Mouse (Mus musculus) liver (tissue): ENCODE measurements at regions not wholly inside any gene's neighbourhood (a gene's known extent, or its start where the extent isn't known, plus 50 kb on each side); places are given as distances from the start of the nearest gene placed in this dataset.

Source experiments
- DNase-seq: peaks from one replicate; pipeline ENCODE4 v3.0.0-alpha.2; 2020; ENCODE audit warnings: mixed read lengths

DNA sequence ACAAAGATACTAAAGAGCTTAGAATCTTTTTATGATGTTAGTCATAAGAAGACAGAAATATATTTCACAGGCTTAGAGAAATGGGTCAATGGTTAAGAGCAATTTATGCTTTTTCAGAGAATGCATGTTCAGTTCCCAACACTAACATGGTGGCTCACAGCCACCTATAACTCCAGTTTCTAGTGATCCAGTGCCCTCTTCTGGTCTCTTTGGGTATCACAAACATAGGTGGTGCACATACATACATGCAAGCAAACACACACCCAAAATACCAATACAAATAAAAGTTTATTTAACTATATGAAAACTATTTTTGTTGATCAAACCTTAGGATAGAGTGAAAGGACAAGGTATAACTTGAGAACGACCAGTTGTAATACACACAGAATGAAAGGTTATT is 308.0 kb downstream of the Cmpk2 start:
- DNase-seq: no peak

DNA sequence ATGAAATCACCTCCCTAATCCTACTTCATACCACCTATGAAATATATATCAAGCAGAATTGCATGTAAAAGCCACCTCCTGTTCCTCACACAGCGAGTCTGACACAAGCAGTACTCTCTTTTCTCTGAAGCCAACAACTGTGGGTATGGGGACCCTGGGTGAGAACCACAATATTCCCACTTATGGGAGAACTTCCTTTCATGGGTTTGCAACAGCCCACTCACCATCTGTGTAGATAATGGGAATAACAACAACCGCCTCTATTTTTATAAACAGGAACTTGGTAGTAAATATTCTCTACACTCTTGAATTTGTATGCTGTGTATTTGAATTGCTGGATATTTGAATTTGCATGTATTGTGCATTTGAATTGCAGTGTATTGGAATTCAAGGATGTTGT is 305.0 kb downstream of the Cmpk2 start:
- no peak for DNase-seq

DNA sequence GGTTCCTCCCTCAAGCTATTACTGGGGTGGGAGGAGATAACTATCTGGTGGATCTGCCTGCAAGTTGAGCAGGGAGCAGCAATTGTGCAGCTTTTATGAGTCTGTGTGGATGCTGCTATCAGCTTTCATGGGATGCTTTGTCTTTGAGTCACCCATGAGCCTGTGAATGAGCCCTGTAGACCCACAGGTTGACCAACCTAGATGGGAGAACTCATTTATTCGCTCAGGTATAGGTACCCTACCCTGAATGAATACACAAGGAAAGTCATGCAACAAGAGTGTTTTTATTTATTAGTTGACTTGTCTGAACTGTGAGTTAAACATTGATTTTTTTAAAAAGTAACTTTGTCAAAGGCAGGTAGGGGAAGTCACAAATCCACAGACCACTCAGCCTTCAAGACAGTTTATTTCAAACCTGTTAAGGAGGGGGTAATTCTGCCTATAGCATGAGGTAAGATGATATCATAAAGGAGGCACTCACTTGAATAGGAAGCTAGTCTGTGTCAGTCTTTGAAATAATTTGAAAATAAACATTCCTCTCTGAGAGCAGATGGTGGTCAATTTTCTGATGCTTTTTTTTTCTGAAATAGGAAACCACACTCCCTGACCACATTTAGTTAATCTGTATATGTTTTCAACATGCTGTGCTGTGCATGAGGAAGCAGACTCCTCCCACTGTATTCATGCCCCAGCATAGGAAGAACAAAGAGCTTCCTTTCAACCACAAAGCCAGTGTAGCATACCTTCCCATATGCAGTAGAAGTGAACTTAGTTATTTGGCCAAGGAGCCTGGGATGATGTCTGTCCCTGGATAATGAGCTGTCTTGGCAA is 302.0 kb downstream of the Cmpk2 start:
- DNase-seq: no peak

DNA sequence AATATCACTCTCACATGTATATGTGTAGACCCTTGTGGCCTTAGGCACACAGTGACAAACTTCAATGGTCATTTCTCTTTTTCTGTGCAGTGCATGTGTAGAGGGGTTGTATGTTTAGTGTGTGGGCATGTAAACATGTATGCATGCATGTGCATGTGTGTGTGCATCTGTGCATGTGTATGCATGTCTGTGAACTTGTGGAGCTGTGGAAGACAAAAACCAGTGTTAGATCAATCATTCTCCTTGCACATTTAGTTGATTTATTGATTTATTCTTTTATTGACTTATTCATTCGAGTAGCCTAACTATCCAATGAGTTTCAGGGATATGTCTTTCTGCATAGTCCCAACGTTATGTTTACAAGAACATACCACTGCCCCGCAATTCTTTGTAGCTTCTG is 298.5 kb downstream of the Cmpk2 start:
- no peak for DNase-seq

DNA sequence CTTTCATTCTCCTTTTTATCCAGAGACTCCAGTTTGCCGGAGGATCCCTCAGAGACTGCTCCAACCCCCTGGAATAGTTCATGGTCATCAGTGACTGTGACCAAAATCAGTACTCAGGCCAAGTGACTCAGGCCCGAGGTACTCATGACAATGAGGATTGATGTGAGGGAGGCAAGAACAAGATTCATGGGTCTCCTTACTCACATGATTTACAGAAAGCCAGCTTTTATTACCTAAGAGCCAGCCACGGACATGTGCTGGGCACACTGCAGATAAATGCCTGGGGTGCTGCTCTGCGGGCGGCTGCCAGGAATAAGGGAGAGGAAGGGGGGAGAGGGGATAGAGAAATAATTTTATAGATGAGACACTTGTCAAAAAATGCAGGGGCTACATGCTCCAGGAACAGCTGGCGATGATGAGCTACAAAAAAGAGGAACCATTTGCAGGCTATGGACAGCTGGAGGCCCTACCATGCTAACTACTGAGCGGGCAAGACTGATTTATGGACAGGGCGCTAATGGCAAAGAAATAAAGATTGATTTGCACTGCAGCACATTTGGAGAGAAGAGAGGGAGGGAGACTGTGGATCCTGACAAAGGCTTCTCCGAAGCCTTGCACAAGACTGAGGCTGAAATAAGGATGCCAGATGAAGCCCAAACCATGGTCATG is 289.8 kb downstream of the Cmpk2 start:
- no peak for DNase-seq

DNA sequence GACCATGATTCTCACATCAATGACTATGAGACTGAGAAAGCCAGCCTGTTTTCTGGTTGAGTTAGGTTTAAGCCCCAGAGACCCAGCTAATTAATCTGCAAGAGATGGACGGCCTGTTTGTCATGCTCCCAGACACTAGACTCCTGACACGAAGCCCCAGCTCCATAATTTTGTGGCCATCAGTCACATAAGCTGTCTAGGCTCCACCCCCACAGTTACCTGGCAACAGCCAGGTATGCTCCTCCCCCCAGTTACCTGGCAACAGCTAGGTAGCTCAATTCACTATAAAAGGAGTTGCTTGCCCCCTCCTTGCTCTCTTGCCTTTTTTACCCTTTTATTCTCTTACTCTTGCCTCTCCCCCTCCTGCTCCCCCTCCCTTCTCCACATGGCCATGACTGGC is 287.3 kb downstream of the Cmpk2 start:
- no peak for DNase-seq

DNA sequence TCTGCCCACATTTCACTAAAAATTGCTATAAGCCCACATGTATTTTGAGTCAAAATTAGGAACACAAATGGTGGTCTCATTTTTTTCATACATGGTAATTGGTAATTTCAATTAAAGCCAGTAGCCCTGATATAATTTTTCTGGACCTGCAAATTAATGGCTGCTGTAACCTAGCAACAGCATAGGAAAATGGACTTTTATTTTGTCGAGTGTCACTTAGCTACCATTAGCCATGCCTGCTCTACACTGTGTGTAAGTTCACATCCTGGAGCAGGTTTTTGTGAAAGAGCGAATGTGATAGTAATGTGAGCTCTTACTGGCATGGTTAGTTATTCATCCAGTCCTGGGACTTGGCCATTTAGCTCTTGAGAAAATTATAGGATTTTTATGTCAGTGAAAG is 285.6 kb downstream of the Cmpk2 start:
- DNase-seq: no peak

DNA sequence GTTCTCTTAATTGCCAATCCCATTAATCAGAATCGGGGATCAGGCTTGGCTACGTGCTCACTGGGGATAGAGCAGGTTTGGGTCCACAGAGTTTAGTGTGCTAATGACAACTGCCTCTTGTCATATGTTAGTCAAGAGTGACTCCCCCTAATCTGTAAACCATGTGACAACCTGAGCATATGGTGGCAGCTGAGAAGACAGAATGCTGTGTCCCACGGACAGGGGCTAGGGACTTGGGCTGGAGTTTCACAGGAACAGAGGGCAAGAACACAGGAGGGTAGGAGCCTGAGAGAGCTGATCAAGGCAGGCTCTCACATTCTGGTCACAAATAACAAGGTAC is 265.5 kb downstream of the Cmpk2 start:
- no peak for DNase-seq

DNA sequence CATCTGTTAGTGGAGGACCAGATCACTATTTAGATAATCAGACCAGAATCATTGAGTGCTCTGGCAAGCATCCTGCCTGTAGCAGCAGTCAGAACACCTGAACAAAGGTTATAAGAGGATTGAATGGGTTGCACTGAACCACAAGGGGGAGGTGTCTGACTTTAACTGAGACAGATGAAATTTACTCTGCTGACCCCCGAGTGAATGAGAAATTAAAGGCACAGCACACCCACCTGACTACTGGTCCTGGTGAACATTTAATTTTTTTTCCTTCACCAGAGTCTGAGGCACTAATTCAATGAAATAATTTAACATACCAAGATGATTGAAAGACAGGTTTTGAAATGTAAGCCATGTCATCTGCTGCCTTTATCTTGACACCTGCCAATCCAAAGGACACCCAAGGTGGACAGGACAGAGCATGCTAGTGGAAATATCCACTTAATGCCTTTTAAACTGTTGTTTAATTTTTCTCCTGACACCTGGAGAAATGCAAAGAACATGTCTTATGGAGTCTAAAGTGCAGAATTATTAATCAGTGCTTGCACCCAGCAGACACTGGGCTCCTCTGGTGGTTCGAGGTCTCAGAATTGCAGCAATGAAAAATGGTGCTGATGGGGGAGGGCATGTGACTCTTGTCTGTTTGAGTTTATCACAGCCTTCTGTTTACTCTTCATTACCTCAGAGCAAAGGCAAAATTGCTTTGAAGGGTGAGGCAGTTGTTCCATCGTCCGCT is 265.0 kb downstream of the Cmpk2 start:
- DNase-seq: no peak

DNA sequence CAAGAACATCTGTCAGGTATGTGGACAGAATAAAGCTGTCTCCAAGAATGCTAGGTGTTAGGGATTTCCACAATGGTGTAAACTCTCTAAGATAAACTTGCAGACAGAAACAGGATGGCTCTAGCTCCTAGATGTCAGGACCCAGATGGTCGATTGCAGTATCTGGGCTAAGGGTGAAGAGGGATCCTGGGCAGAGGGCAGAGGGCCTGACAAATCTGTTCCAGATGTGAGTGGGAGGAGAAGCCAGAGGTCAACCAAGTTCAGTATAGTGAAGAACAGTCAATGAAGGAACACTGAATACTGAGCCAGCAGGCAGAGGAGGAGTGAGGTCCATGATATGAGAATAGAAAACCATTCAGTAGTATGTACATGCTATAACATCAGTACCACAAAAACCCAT is 254.4 kb downstream of the Cmpk2 start:
- DNase-seq: no peak

DNA sequence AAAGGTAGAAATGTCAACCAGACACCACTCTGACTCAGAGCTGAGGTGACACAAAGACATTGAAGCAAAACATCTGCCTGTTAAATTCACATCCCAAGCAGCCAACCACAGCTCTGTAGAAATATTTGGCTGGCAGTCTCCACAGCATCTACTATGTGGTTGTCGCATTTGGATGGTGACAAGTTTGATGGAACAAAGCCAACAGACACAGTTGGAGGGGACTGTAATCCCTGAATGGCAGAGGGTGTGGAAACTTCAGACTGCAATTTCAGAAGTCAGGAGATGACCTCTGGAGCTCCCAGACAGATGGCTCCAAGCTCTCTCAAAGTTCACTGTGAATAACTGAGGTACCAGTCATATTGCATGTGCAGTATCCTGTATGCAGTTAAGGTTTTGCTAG is 229.8 kb downstream of the Cmpk2 start:
- no peak for DNase-seq

DNA sequence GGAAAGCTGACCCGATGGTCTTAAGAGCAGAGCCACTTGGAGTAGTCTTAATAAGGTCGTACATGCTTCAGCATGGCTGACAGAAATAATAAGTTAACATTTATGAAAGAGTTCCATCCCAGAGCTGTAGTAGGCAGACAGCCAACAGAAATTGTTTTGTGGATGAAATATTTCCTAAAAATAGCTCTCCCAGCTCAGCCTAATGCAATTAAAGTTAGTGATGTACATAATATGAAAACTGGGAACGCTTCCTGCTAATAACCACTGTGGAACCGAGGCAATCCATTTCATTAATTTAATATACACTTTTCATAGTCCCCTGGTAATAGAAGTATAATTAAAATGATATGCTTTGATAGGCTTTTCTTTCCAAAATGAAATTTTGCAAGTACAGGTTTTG is 219.0 kb downstream of the Cmpk2 start:
- no peak for DNase-seq

DNA sequence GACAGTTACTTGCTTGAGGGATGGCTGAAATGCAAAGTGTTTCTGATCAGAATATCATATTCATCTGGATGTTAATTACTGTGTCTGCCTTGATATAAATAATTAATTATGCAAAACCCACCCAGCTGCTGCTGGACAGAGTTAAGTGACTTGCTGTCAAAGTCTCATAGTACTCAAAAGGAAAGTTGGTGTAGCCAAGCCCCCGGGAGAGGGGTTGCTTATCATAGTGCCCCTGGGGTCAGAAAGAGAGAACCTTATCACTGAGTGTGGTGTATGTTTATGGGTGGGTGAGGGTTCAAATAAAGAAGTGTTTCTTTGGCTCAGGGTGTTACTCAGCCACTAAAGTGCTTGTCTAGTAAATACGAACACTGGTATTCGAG is 211.6 kb downstream of the Cmpk2 start:
- DNase-seq: no peak

DNA sequence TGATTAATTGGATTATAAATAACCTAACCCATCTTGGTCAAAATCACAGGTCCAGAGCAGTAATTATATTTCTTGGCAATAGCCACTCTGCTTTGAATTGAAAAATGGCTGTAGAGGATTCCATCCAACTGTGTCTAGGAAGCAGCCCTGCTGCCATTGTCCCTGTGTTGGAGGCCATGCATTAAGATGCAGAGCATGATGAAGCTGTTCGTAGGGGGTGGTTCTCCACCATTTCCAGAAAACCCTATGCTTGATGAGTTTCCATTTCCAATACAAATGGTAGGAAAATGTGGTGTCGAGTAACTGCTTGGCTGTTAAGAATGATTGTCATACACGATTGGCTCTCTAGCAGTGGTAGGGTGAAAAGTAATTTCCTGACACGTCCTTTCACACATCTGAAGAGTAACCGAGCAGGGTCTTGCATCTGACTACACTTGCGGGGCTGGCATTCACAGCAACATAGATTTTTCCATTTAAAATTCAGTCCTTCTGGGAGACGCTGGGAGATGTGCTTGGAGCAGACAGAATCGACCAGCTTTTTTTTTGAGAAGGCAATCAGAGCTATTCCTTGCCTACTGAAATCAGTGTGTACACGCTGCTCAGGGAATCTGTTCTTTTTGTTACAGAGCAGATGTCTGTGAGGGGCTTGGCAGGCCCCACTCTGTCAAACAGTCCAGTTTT is 211.0 kb downstream of the Cmpk2 start:
- DNase-seq: no peak

DNA sequence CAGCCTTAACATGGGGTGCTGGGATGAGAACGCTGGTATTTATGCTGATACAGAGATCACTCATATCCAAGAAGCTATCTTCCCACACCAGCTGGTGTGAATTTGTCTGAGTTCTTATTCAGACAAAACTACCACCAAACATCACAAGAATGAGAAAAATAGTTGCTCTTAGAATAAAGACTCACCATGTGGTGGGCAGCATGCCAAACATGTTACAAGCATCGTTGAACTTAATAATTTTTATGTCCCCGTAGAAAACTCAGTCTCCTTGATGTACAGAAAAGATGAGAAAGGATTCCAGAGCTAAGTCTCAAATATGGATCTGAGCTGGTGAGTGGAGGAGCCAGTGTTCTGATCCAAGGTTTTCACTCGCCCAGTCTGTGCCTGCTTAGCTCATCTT is 196.5 kb downstream of the Cmpk2 start:
- DNase-seq: no peak

DNA sequence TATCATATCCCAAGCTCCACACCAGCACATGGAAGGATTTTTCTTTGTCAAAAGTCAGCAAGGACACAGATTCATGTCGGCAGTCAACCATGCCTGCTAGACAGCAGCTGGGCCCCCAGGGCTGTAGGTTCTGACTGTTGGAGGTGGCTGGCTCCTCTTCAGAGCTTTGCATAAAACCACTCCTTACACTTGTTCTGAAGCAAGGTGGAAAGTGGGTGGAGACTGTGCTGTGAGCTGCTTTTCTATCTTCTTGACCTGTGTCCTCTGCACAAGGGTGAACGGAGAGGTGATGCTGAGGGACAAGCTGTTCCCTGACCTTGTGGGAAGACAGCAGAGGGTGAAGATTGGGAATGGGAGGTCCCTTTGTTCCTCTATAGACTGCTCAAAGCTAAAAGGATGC is 185.2 kb downstream of the Cmpk2 start:
- DNase-seq: no peak

DNA sequence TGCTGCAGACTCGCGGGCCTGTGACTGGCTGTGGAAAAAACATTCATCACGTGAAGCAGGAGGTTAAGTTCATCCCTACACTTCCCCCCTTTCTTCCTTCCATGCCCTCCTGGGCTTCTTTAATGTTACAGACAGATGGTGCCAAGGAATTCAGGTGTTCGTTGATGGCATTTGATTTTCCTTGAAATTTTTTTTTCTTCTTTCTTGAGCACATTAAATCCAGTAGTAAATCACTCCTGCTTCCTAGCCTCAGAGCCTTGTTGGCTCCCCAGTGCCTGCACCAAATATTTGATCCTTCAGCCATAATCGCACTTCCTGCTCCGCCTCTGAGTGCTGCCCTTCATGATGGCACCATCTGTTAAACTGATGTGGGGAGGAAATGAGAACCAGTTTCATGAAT is 184.8 kb downstream of the Cmpk2 start:
- DNase-seq: no peak

DNA sequence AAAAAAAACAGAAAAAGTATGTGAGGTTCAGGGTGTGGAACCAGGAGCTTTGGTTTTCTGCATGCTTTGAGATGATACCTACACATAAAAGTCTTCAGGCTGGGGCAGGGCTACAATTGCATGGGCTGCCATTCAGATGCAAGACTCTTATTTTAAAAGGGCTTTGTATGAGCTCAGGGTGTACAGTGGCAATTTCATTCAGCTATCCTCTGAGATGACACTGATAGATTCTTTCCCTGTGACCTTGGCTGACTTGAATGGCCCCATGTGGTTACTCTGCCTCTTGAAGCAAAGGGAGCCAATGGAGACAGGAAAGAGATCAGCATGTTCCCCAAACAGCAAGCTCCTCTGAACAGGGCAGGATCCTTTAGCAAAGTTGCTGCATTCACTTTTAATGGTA is 177.1 kb downstream of the Cmpk2 start:
- no peak for DNase-seq

DNA sequence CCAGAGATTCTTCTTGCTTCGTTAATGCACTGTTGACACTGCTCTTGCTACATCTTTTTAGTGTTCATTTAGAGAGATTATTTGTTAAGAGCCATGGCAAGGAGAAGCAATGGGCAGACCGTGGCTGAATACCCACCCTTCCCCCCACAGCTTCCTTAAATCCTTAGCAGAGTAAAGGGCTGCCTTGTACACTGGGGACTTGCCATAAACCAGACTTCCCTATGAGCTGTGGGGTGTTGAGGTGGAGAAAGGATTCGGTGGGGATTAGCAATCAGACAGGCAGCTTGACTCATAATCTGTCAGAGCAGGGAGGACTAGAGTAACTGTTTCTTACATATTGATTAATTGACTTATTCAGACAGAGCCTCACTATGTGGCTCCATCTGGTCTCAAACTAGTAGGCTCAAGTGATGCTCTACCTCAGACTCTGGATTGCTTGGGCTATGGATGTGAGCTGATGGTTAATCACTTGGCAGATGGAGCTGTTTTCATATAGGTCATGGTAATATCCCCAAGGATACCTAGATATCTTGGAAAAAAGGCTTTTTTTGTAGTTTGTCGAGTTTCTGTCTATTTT is 166.7 kb downstream of the Cmpk2 start:
- DNase-seq: no peak

DNA sequence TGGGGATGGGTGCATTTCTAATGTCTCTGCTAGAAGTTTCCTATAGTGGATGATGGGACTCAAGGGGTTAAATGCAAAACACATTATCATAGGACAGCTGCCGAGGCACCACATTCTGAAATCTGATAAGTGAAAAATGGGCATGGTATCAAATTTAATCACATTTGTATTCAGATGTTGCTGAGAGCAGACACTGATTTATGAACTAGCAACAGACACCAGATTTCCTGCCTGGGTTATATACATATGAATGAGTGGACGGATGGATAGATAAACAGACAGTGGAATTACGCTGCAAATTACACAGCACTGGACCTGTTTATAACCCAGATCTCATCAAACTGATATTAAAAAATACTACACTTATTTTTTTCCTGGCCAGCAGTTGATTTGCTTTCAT is 166.2 kb downstream of the Cmpk2 start:
- DNase-seq: no peak

DNA sequence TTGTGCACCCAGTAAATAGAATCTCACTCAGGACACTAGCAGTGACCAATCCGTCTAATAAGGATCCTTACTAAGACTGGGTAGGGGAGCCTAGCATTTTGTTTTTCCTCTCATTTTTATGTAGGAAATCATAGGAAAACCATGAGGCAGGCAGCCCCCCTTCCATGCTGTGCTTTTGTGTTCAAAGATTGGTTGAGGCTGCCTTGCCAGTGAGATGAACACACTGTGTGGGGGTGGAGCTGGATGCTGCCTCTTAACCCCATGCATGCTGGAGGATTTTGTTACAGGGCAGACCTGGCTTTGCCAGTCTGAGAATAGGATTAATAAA is 162.8 kb downstream of the Cmpk2 start:
- DNase-seq: no peak

DNA sequence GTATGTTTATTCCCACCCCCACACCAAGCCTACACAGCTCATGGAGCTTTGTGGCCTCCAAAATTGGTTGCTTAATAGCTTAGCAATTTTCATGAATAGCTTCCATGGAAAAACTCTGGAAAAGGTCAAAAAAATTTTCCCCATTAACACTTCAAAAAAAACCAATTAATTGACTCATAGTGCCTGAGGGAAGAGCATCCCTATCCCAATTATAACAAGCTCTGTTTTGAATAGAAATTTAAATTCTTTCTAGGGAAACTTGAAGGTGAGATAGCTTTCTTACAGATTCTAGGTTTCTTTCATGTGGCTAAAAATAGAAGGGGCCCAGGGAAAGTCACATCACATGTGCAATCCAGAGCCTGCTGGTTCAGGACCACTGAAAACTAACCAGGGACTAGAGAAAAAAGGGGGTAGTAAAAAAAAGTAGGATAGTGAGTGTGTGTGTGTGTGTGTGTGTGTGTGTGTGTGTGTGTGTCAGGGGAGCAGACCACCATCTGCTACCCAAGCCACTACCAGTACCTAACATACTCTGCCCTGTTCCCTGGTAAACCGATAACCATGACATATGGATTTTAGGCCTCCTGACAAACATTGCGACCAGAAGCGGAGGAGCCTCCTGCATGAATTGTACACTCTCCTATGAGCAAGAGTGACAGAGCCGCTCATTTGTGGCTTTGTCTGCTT is 162.2 kb downstream of the Cmpk2 start:
- no peak for DNase-seq
